Mouse (Mus musculus): Measurements from ENCODE around the gene Sumo2. TPM values are rescaled to one million over a fixed set of nuclear protein-coding genes. Genes with fewer than 3 reads are reported as not detected.
A peak's percentile ranks its signal among the peaks of the same experiment; 100 is the strongest.

The Sumo2 gene
- polyA plus RNA-seq, 1 experiment, result 1,012 TPM

DNA sequence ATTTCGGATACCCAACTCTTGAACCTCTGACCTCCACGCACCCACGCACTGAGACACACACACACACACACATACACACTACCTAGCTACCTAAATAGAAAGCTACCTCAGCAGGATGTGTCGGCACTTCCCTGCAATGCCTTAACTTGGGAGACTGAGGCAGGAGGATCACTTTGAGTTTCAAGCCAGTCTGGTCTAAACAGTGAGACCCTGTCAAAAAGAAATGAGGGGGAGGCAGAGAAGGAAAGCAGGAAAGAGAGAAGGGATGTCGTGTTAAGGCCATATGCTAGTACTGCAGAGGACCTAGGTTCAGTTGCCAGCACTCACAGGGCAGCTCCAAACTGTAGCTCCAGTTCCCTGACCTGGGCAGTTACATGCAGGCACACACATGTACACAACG, 21.1 kb downstream of the Sumo2 start:
- no peaks in the 10 kb centered on the region for H3K27me3 ChIP-seq (ENCODE audit: control insufficient read depth, insufficient read depth, low read length, poor library complexity, severe bottlenecking)
- H3K9me3 ChIP-seq (replicated peaks; ENCODE audit: control insufficient read depth, insufficient read depth, low read length, poor library complexity, severe bottlenecking), result peaks cover 5% of the 10 kb centered on the region
- no peak overlapping the region for H3K9ac ChIP-seq (ENCODE audit: low read depth, poor library complexity, severe bottlenecking)
- H3K36me3 ChIP-seq (ENCODE audit: control insufficient read depth, insufficient read depth, low read length, poor library complexity, severe bottlenecking), result peaks cover 4% of the 10 kb centered on the region; the same call in 1 of the 2 replicates
- no peak overlapping the region for H3K4me3 ChIP-seq (ENCODE audit: low read depth, low read length)
- no peak overlapping the region for H3K27ac ChIP-seq (ENCODE audit: insufficient read depth, low read length)
- no peaks in the 10 kb centered on the region for H3K4me1 ChIP-seq (ENCODE audit: control insufficient read depth, insufficient read depth, low read length)
- TF ChIP-seq EP300 (IDR thresholded peaks at IDR 0.05; ENCODE audit: insufficient read depth, low read depth, low read length) (no peak), POLR2A (IDR thresholded peaks at IDR 0.05; ENCODE audit: insufficient read depth, low read length) (no peak), CTCF (IDR thresholded peaks at IDR 0.05; ENCODE audit: low read depth, low read length) (no peak)

DNA sequence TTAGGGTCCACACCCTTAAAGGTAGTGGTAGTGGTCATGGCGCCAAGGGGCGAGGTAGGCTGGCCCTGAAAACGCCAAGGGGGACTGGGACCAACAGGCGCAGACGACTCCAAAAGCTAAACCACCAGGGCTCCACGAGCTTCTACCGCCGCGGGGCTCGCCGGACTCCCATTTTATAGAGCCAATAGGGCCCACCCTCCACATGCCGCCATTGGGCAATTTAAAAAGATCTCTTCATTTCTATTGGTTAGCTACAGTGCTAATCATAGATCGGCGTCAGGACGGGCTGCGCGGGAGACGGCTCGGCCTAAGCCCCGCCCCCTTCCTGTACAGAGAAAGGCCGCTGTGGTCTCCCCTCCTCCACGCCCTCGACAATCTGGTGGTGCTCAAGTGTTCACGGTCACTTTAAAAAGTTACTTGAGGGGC, 21.8 kb downstream of the Sumo2 start, which contains the start of gene Jpt1:
TSS of gene Jpt1 (minus strand) at position 150 of the 426 bp plus-strand sequence.
- peak within 1 kb of the TSS; percentile 27 for H3K27ac ChIP-seq (ENCODE audit: insufficient read depth, low read length)
- TF ChIP-seq EP300 (IDR thresholded peaks at IDR 0.05; ENCODE audit: insufficient read depth, low read depth, low read length) (no peak), CTCF (IDR thresholded peaks at IDR 0.05; ENCODE audit: low read depth, low read length) (no peak), POLR2A (IDR thresholded peaks at IDR 0.05; ENCODE audit: insufficient read depth, low read length) (peak; percentile 94)
- H3K4me3 ChIP-seq (ENCODE audit: low read depth, low read length), result peak within 1 kb of the TSS; percentile 96
- H3K9me3 ChIP-seq (replicated peaks; ENCODE audit: control insufficient read depth, insufficient read depth, low read length, poor library complexity, severe bottlenecking), result peaks cover 5% of the 10 kb centered on the region
- H3K4me1 ChIP-seq (ENCODE audit: control insufficient read depth, insufficient read depth, low read length), result no peaks in the 10 kb centered on the region
- peaks cover 4% of the 10 kb centered on the region; the same call in 1 of the 2 replicates for H3K36me3 ChIP-seq (ENCODE audit: control insufficient read depth, insufficient read depth, low read length, poor library complexity, severe bottlenecking)
- H3K9ac ChIP-seq (ENCODE audit: low read depth, poor library complexity, severe bottlenecking), result peak within 1 kb of the TSS; percentile 91
- no peaks in the 10 kb centered on the region for H3K27me3 ChIP-seq (ENCODE audit: control insufficient read depth, insufficient read depth, low read length, poor library complexity, severe bottlenecking)

DNA sequence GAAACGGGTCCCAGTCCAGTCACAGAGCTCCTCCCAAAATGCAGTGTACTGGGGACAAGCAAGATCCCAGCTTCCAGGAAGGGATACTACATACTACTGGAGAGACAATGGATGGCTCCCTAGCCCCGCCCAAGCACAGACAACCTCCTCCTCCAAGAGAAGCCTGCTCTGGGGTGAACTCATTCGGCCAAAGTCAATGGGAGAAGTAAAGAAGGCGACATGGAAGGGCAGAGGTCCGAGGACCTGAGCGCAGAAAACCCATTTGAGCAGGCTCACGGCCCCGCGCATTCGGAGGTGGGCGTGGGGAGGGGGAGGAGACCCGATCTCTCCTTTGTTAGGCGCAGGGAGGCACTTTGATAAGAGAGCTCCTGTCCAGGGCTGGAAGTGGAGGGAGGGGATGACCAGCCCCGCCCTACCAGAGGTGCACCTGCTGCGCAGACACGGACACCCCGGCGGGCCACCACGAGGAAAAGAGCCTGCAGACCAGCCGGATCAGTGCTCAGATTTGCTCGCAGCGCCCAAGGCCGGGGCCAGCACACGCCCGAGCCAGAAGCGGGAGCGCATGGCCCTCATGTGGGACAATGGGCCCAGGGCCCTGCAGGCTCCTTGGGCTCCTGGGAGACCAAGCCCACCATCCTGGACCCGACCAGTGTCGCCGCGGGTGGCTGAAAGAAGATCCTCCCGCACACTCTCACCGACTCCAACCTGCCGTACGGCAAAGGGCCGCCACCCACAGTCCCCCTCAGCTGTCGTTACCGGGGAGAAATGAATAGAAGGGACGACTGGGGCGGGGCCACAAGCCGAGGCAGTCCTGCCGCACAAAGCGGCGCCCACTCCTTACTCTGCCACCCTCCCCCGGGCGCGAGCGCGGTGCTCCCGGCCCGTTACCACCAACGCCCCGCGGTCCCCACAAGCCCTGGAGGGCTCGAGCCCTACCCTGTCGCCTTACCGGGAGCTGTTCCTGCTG, 22.5 kb downstream of the Sumo2 start:
- TF ChIP-seq CTCF (IDR thresholded peaks at IDR 0.05; ENCODE audit: low read depth, low read length), result no peak
- no peak for TF ChIP-seq POLR2A (IDR thresholded peaks at IDR 0.05; ENCODE audit: insufficient read depth, low read length)
- TF ChIP-seq EP300 (IDR thresholded peaks at IDR 0.05; ENCODE audit: insufficient read depth, low read depth, low read length), result no peak
- H3K9me3 ChIP-seq (replicated peaks; ENCODE audit: control insufficient read depth, insufficient read depth, low read length, poor library complexity, severe bottlenecking), result peaks cover 5% of the 10 kb centered on the region
- H3K36me3 ChIP-seq (ENCODE audit: control insufficient read depth, insufficient read depth, low read length, poor library complexity, severe bottlenecking), result peaks cover 4% of the 10 kb centered on the region; the same call in 1 of the 2 replicates
- peak overlapping the region; percentile 96 for H3K4me3 ChIP-seq (ENCODE audit: low read depth, low read length)
- H3K27ac ChIP-seq (ENCODE audit: insufficient read depth, low read length), result peak overlapping the region; percentile 27
- H3K4me1 ChIP-seq (ENCODE audit: control insufficient read depth, insufficient read depth, low read length), result no peaks in the 10 kb centered on the region
- no peaks in the 10 kb centered on the region for H3K27me3 ChIP-seq (ENCODE audit: control insufficient read depth, insufficient read depth, low read length, poor library complexity, severe bottlenecking)
- peak overlapping the region; percentile 91 for H3K9ac ChIP-seq (ENCODE audit: low read depth, poor library complexity, severe bottlenecking)

DNA sequence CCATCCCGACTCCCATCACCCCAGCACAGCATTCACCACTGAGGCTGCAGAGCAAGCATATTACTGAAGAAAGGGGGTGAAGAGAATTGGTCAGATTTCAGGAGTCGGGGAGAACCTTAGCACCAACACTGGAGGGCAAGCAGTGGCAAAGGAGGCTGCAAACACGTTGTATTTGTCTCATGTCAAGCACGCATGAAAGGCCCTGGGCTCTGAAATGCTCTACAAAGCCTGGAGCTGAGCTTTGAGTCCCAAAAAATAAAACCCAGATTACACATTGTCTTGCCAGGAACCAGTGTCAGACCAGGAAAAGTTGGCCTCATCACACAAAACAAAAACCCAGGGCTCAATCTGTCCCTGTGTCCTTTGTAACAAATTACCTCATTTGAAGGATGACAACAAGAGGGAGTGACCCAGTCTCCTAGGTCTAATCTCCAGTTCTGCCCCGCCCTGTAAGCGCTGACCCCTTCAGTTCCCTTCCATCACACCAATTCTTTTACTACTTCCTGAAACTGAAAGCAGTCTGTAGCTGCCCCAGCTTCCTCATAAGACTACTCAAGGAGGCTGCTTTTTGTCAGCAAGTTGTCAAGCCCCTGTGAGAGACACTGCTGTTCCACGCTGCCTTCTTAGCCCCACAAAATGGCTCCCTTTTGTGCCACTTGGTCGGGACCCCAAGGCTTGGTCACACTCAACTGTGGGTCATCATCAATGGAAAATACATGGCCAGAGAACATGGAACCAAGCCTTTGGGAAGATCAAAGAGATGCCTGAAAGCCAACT, 23.5 kb downstream of the Sumo2 start:
- TF ChIP-seq POLR2A (IDR thresholded peaks at IDR 0.05; ENCODE audit: insufficient read depth, low read length), result no peak
- TF ChIP-seq EP300 (IDR thresholded peaks at IDR 0.05; ENCODE audit: insufficient read depth, low read depth, low read length), result no peak
- no peak for TF ChIP-seq CTCF (IDR thresholded peaks at IDR 0.05; ENCODE audit: low read depth, low read length)
- no peak overlapping the region for H3K9ac ChIP-seq (ENCODE audit: low read depth, poor library complexity, severe bottlenecking)
- peak overlapping the region; percentile 96 for H3K4me3 ChIP-seq (ENCODE audit: low read depth, low read length)
- H3K36me3 ChIP-seq (ENCODE audit: control insufficient read depth, insufficient read depth, low read length, poor library complexity, severe bottlenecking), result peaks cover 4% of the 10 kb centered on the region; the same call in 1 of the 2 replicates
- H3K4me1 ChIP-seq (ENCODE audit: control insufficient read depth, insufficient read depth, low read length), result no peaks in the 10 kb centered on the region
- H3K27me3 ChIP-seq (ENCODE audit: control insufficient read depth, insufficient read depth, low read length, poor library complexity, severe bottlenecking), result no peaks in the 10 kb centered on the region
- no peak overlapping the region for H3K27ac ChIP-seq (ENCODE audit: insufficient read depth, low read length)
- peaks cover 5% of the 10 kb centered on the region for H3K9me3 ChIP-seq (replicated peaks; ENCODE audit: control insufficient read depth, insufficient read depth, low read length, poor library complexity, severe bottlenecking)

DNA sequence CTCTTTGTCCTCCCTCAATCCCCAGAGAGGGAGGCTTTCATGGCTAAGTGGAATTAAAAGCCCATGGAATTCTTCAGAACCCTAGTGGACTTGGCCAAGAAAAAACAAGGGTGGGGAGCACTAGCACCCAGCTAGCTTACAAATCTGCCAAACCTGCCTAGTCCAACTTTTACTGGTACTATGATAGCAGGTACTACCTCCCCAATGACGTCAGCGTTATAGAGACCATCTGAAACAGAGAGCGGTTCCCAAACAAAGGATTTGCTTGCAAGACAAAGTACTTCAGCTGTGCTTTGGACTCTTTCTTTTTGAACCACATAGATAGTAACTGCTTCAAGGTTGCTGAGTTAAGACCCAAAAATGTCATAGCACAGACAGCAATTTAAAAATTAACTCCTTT, 24.1 kb downstream of the Sumo2 start:
- Histone ChIP-seq H3K36me3 (ENCODE audit: control insufficient read depth, insufficient read depth, low read length, poor library complexity, severe bottlenecking) (peaks cover 4% of the 10 kb centered on the region; the same call in 1 of the 2 replicates), H3K27me3 (ENCODE audit: control insufficient read depth, insufficient read depth, low read length, poor library complexity, severe bottlenecking) (no peaks in the 10 kb centered on the region), H3K27ac (ENCODE audit: insufficient read depth, low read length) (no peak overlapping the region), H3K4me3 (ENCODE audit: low read depth, low read length) (no peak overlapping the region), H3K9me3 (replicated peaks; ENCODE audit: control insufficient read depth, insufficient read depth, low read length, poor library complexity, severe bottlenecking) (peaks cover 5% of the 10 kb centered on the region), H3K9ac (ENCODE audit: low read depth, poor library complexity, severe bottlenecking) (no peak overlapping the region), H3K4me1 (ENCODE audit: control insufficient read depth, insufficient read depth, low read length) (no peaks in the 10 kb centered on the region)
- TF ChIP-seq EP300 (IDR thresholded peaks at IDR 0.05; ENCODE audit: insufficient read depth, low read depth, low read length), result no peak
- no peak for TF ChIP-seq CTCF (IDR thresholded peaks at IDR 0.05; ENCODE audit: low read depth, low read length)
- no peak for TF ChIP-seq POLR2A (IDR thresholded peaks at IDR 0.05; ENCODE audit: insufficient read depth, low read length)
